Mouse (Mus musculus): Measurements from ENCODE around the gene Cryzl2.

Gene Cryzl2

DNA sequence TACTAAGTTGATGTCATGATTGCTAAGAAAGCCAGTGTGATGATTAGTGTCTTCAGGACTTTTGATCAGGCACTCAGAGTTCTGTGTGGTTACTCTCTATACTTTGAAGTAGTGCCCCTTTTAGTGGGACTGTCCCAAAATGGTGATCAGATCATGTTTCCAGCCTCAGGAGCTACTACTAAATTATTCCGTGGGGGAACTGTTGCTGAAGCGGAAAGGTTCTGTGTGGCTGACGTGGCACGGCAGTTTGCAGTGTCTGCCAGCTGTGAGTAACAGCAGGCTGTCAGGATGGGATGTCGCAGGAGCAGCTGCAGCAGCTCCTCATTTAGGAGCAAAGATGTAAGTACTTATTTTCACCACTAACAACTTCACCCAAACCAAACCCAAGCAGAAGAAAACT, 48.1 kb downstream of the Cryzl2 start, which contains the start of gene Sec16b:
Gene Sec16b, plus strand, starts transcription at position 207 of the 400 bp plus-strand sequence.
- TF ChIP-seq NANOG (IDR thresholded peaks at IDR 0.05; ENCODE audit: borderline replicate concordance, low read length) (no peak), CTCF (conservative IDR thresholded peaks at IDR 0.05; ENCODE audit: low read length) (no peak), POU5F1 (IDR thresholded peaks at IDR 0.05; ENCODE audit: borderline replicate concordance, low read length) (no peak)
- Histone ChIP-seq H3K9me3 (ENCODE audit: low read length) (peaks cover 18% of the 10 kb centered on the region), H3K4me1 (replicated peaks; ENCODE audit: low read depth, low read length) (no peaks in the 10 kb centered on the region), H3K27me3 (ENCODE audit: insufficient read depth, low read length) (no peaks in the 10 kb centered on the region), H3K4me3 (replicated peaks; ENCODE audit: low read length) (no peak within 1 kb of the TSS), H3K36me3 (ENCODE audit: insufficient read depth, low read length) (no peaks in the 10 kb centered on the region)

- H3K4me3 ChIP-seq (replicated peaks; ENCODE audit: low read length) = no peak overlapping the region
- H3K4me1 ChIP-seq (replicated peaks; ENCODE audit: low read depth, low read length) = no peaks in the 10 kb centered on the region
- H3K27me3 ChIP-seq (ENCODE audit: insufficient read depth, low read length) = no peaks in the 10 kb centered on the region
- H3K36me3 ChIP-seq (ENCODE audit: insufficient read depth, low read length) = no peaks in the 10 kb centered on the region
- H3K9me3 ChIP-seq (ENCODE audit: low read length) = peaks cover 16% of the 10 kb centered on the region
- TF ChIP-seq CTCF (conservative IDR thresholded peaks at IDR 0.05; ENCODE audit: low read length) (no peak), NANOG (IDR thresholded peaks at IDR 0.05; ENCODE audit: borderline replicate concordance, low read length) (no peak), POU5F1 (IDR thresholded peaks at IDR 0.05; ENCODE audit: borderline replicate concordance, low read length) (no peak)
Observed at GRCm38 (mm10) chr1:157506995-157507595, 48.7 kb downstream of the Cryzl2 start.

- H3K27me3 ChIP-seq (ENCODE audit: insufficient read depth, low read length) = no peaks in the 10 kb centered on the region
- no peak for TF ChIP-seq CTCF (conservative IDR thresholded peaks at IDR 0.05; ENCODE audit: low read length)
- H3K9me3 ChIP-seq (ENCODE audit: low read length) = peaks cover 16% of the 10 kb centered on the region
- no peaks in the 10 kb centered on the region for H3K4me1 ChIP-seq (replicated peaks; ENCODE audit: low read depth, low read length)
- no peak overlapping the region for H3K4me3 ChIP-seq (replicated peaks; ENCODE audit: low read length)
- H3K36me3 ChIP-seq (ENCODE audit: insufficient read depth, low read length) = no peaks in the 10 kb centered on the region
Observed at GRCm38 (mm10) chr1:157507814-157508213, 49.4 kb downstream of the Cryzl2 start.

GRCm38 (mm10) chr1:157512690-157513448, 54.5 kb downstream of the Cryzl2 start:
- no peak overlapping the region for H3K4me3 ChIP-seq (replicated peaks; ENCODE audit: low read length)
- no peaks in the 10 kb centered on the region for H3K27me3 ChIP-seq (ENCODE audit: insufficient read depth, low read length)
- H3K9me3 ChIP-seq (ENCODE audit: low read length) = peaks cover 32% of the 10 kb centered on the region
- TF ChIP-seq POU5F1 (IDR thresholded peaks at IDR 0.05; ENCODE audit: borderline replicate concordance, low read length) = no peak
- TF ChIP-seq NANOG (IDR thresholded peaks at IDR 0.05; ENCODE audit: borderline replicate concordance, low read length) = no peak
- TF ChIP-seq CTCF (conservative IDR thresholded peaks at IDR 0.05; ENCODE audit: low read length) = no peak
- H3K4me1 ChIP-seq (replicated peaks; ENCODE audit: low read depth, low read length) = no peaks in the 10 kb centered on the region
- no peaks in the 10 kb centered on the region for H3K36me3 ChIP-seq (ENCODE audit: insufficient read depth, low read length)

DNA sequence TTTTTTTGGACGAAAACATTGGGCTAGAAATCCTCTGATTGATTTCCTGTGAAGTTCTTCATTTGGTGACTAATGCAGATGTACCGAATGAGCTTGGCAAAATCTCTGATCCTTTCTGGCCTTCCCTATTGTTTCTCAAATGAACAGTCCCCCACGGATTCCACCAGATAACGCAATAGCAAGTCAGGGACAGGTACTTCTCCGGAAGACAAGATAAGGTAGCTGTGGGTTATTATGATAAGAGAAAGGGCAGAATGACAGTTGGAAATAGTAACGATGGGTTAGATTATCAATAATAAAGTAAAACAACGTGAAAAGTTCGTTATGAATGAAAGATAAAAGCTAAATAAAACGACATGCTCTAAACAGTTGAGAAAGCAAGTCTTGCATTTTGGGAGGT, 55.2 kb downstream of the Cryzl2 start:
- H3K9me3 ChIP-seq (ENCODE audit: low read length) = peaks cover 39% of the 10 kb centered on the region
- H3K4me1 ChIP-seq (replicated peaks; ENCODE audit: low read depth, low read length) = no peaks in the 10 kb centered on the region
- H3K27me3 ChIP-seq (ENCODE audit: insufficient read depth, low read length) = no peaks in the 10 kb centered on the region
- no peaks in the 10 kb centered on the region for H3K36me3 ChIP-seq (ENCODE audit: insufficient read depth, low read length)
- TF ChIP-seq CTCF (conservative IDR thresholded peaks at IDR 0.05; ENCODE audit: low read length) (no peak), NANOG (IDR thresholded peaks at IDR 0.05; ENCODE audit: borderline replicate concordance, low read length) (no peak), POU5F1 (IDR thresholded peaks at IDR 0.05; ENCODE audit: borderline replicate concordance, low read length) (no peak)
- H3K4me3 ChIP-seq (replicated peaks; ENCODE audit: low read length) = no peak overlapping the region

GRCm38 (mm10) chr1:157514298-157514697, 55.9 kb downstream of the Cryzl2 start:
- Histone ChIP-seq H3K27me3 (ENCODE audit: insufficient read depth, low read length) (no peaks in the 10 kb centered on the region), H3K4me3 (replicated peaks; ENCODE audit: low read length) (no peak overlapping the region), H3K36me3 (ENCODE audit: insufficient read depth, low read length) (no peaks in the 10 kb centered on the region), H3K4me1 (replicated peaks; ENCODE audit: low read depth, low read length) (no peaks in the 10 kb centered on the region), H3K9me3 (ENCODE audit: low read length) (peaks cover 47% of the 10 kb centered on the region)
- TF ChIP-seq POU5F1 (IDR thresholded peaks at IDR 0.05; ENCODE audit: borderline replicate concordance, low read length) (no peak), NANOG (IDR thresholded peaks at IDR 0.05; ENCODE audit: borderline replicate concordance, low read length) (no peak), CTCF (conservative IDR thresholded peaks at IDR 0.05; ENCODE audit: low read length) (no peak)

DNA sequence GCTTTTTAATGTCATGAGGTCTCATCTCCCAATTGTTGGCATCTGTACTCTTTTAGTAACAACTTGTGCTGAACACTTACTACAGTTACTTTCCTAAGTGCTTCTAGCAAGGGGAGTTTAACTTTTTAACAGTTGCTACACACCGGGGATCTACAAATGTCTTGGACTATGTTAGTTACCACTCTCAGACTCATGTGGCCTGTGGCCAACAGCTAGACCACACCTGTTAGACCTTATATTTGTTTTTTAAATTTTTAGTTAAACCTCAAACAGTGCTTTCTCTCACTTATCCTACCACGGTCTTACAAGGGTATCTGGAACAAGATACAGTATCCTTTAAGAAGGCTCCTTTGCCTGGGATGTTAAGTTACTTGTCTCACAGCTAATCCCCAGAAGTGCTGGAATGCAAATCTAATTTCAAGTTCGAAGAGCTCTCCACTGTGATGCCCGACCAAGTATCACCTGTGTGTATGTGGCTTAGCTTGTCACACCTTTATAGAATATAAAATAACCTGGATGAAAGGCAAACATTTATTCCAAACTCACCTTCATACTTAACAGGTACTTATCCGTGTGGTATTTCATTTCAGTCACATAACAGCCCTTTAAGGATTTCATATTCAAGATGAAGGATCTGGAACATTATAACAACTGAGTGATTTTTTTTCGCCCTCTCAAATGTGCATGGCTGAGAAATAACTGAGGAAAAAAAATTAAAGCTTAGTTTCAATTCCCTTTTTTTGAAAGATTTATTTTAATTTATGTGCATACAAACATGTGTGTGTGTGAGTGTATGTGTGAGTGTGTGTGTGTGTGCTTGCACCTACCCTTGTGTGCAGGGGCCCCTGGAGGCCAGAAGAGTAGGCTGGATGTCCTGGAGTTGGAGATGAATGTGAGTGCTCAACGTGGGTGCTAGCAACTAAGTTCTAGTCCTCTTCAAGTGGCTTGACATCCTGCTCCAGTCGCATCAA, 58.7 kb downstream of the Cryzl2 start:
- no peak for TF ChIP-seq POU5F1 (IDR thresholded peaks at IDR 0.05; ENCODE audit: borderline replicate concordance, low read length)
- no peak for TF ChIP-seq CTCF (conservative IDR thresholded peaks at IDR 0.05; ENCODE audit: low read length)
- TF ChIP-seq NANOG (IDR thresholded peaks at IDR 0.05; ENCODE audit: borderline replicate concordance, low read length) = no peak
- Histone ChIP-seq H3K27me3 (ENCODE audit: insufficient read depth, low read length) (no peaks in the 10 kb centered on the region), H3K9me3 (ENCODE audit: low read length) (peaks cover 58% of the 10 kb centered on the region), H3K4me1 (replicated peaks; ENCODE audit: low read depth, low read length) (no peaks in the 10 kb centered on the region), H3K4me3 (replicated peaks; ENCODE audit: low read length) (no peak overlapping the region), H3K36me3 (ENCODE audit: insufficient read depth, low read length) (no peaks in the 10 kb centered on the region)

GRCm38 (mm10) chr1:157518111-157518523, 59.7 kb downstream of the Cryzl2 start:
- peaks cover 67% of the 10 kb centered on the region for H3K9me3 ChIP-seq (ENCODE audit: low read length)
- no peaks in the 10 kb centered on the region for H3K4me1 ChIP-seq (replicated peaks; ENCODE audit: low read depth, low read length)
- no peaks in the 10 kb centered on the region for H3K36me3 ChIP-seq (ENCODE audit: insufficient read depth, low read length)
- H3K4me3 ChIP-seq (replicated peaks; ENCODE audit: low read length) = no peak overlapping the region
- no peaks in the 10 kb centered on the region for H3K27me3 ChIP-seq (ENCODE audit: insufficient read depth, low read length)
- no peak for TF ChIP-seq CTCF (conservative IDR thresholded peaks at IDR 0.05; ENCODE audit: low read length)
- TF ChIP-seq POU5F1 (IDR thresholded peaks at IDR 0.05; ENCODE audit: borderline replicate concordance, low read length) = no peak
- TF ChIP-seq NANOG (IDR thresholded peaks at IDR 0.05; ENCODE audit: borderline replicate concordance, low read length) = no peak
